Mouse (Mus musculus) liver (tissue): ENCODE measurements around the gene Cenpi.

ENCODE experiments used
- DNase-seq: peaks from one replicate; pipeline ENCODE4 v3.0.0-alpha.2; 2020; ENCODE audit warnings: mixed read lengths

Cenpi gene

DNA sequence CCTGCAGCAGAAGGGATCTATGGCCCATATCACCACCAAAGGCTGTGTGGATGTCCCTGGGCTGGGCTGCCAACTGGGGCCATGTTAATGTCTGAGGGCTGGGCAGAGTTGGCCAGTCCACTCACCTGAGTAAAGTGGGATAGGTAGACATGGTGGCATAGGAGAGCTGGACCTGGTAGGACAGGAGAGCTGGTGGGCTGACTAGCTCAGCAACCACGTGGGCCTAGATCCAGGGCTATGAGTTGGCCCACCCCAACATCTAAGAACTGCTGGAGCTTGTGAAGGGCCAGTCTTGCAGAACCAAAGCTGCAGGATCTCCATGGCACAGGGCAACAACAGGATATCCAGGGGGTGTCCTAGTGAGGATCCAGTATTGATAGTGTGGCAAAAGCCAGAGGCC, 57.5 kb downstream of the Cenpi start:
- DNase-seq: no peak

DNA sequence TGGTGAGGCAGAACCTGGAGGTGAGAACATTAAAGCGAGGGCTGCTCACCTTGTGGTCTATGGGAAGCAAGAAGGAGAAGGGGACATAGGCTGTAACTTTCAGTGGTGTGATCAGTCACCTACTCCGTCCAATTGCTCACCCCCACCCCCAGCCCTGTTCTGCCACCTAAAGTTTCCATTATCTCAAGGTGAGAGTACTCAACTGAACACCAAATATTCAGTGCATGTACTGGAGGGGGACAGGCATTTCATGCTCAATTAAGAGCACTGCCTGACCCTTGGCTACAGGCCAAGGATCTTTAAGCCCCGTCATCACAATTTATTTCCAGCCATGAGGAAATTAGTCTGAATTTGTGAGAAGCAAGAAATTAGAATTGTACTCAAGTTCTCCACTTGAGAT, 58.7 kb downstream of the Cenpi start:
- no peak for DNase-seq

GRCm38 (mm10) chrX:134371279-134371678, 63.4 kb downstream of the Cenpi start:
- no peak for DNase-seq

GRCm38 (mm10) chrX:134374190-134374589, 66.3 kb downstream of the Cenpi start:
- DNase-seq: no peak

DNA sequence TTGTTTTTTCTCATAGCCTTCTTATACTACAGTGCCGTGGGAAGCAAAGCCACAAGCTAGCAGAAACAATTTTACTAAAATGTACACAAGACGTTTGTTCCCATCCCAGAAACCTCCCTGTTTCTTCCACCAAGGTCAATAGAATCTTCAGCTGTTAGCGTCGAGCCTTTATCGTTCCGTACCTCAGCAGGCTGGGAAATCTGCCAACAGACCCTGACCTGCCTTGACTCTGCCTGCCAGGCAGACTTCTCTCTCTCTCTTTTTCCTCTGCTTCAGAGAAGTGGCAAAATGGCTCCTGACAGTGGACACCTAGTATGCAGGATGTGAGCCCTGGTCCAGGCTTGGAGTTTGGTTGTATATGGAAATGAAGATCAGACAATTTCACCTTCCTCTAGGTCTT, 77.0 kb downstream of the Cenpi start:
- DNase-seq: no peak

GRCm38 (mm10) chrX:134398972-134399371, 91.1 kb downstream of the Cenpi start:
- DNase-seq: no peak

DNA sequence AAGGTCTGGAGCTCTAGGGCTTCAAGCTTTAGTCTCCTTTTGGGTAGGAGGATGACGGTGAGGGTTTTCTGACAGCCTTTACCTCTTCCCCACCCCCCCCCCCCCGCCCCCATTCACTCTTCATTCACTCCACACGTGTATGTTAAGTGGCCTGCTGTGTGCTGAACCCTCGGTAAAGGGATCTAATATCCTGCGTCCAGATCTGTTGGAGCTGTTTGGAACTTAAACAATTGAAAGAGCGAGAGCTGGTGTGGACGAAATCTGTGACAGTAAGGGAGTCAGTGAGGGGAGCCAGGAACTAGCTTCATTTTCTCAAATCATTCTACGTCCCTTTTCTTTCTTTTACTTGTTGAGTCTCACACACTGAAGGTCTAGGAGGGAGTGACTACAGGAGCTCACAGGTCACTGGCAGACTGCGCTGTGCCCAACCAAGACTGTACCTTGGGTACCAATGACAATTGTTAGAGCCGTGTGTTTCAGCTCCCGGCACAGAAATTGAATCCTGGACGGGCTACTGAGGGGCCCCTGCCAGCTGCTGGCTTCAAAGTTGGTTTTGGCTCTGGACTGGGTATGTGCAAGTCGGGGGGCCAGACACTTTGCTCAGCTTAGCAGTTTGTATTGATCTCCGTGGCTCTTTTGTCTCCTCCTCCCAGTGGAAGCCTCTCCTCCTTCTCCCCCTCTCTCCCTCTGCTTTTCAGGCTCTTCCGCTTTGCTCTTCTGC, 96.1 kb downstream of the Cenpi start, which contains the start of gene Drp2:
Drp2 (plus strand) TSS at position 689 of the 721 bp plus-strand sequence.
- no peak for DNase-seq

DNA sequence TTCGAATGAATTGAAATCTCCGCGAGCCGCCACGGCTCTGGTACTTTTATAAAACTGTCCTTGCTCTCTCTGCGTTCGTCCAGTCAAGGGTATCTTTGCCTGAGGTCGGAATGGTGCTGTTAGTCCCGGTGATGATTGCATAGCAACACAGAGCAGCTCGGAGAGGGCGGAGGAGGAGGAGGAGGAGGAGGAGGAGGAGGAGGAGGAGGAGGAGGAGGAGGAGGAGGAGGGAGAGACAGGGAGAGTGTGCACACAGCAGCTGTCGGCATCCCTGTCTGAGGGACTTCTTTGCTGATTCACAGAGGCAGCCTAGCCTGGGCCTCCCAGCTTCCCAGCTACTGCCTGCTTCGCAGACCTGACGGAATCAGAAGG, 96.7 kb downstream of the Cenpi start:
- DNase-seq: no peak

GRCm38 (mm10) chrX:134409354-134409900, 101.5 kb downstream of the Cenpi start:
- no peak for DNase-seq

GRCm38 (mm10) chrX:134412096-134412495, 104.2 kb downstream of the Cenpi start:
- no peak for DNase-seq
